Mouse (Mus musculus): ENCODE measurements around the gene Prr29. TPM values are rescaled to one million over a fixed set of nuclear protein-coding genes. Genes with fewer than 3 reads are reported as not detected.

Gene Prr29
- polyA plus RNA-seq (2015; fragmentation: Nextera tagmentation; extraction: Ambion mirVana), result not detected in 2 replicates

GRCm38 (mm10) chr11:106365366-106365765, at the start of gene Prr29:
Gene Prr29, plus strand, starts transcription at chr11:106365472.
- peaks cover 10% of the 10 kb centered on the region for H3K4me1 ChIP-seq (replicated peaks)
- WGBS, result 49% methylated on average over 10 of the region's 10 CpGs
- no peak within 1 kb of the TSS for H3K27ac ChIP-seq (replicated peaks)
- peak within 1 kb of the TSS; percentile 18; the same call in 1 of the 2 replicates for H3K9ac ChIP-seq
- no peaks in the 10 kb centered on the region for H3K27me3 ChIP-seq
- peak within 1 kb of the TSS; percentile 5; the same call in 1 of the 2 replicates for H3K4me2 ChIP-seq
- no peaks in the 10 kb centered on the region for H3K36me3 ChIP-seq
- no peak within 1 kb of the TSS for H3K4me3 ChIP-seq
- H3K9me3 ChIP-seq, result no peaks in the 10 kb centered on the region
- ATAC-seq (ENCODE audit: low read depth), result no peak

GRCm38 (mm10) chr11:106316416-106316815, 48.9 kb upstream of the Prr29 start:
- no peak overlapping the region for H3K9ac ChIP-seq
- no peaks in the 10 kb centered on the region for H3K9me3 ChIP-seq
- H3K27ac ChIP-seq (replicated peaks), result no peak overlapping the region
- H3K4me2 ChIP-seq, result no peak overlapping the region
- H3K4me3 ChIP-seq, result no peak overlapping the region
- no peaks in the 10 kb centered on the region for H3K36me3 ChIP-seq
- no peak for ATAC-seq (ENCODE audit: low read depth)
- H3K4me1 ChIP-seq (replicated peaks), result no peaks in the 10 kb centered on the region
- no peaks in the 10 kb centered on the region for H3K27me3 ChIP-seq
- 89% methylated on average over 1 of the region's 1 CpGs for WGBS

DNA sequence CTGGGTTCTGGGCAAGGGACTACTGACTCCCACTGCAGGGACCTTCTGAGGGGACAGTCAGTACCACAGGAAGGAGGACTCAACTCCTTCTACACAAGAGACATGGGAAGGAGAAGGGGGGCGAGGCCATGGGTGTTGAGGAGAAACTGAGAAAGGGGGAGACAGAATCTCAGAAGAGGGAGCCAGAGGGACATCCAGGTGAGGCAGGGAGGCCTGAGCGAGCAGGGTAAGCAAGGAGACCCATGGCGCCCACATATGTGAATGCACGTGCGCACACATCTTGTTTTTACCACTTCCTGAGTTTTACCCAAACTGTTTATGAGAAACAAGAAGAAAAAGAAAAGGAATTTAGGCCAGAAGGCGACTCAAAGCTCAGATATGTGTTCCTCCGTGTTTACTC, 47.5 kb upstream of the Prr29 start:
- no peaks in the 10 kb centered on the region for H3K4me1 ChIP-seq (replicated peaks)
- no peaks in the 10 kb centered on the region for H3K27me3 ChIP-seq
- H3K27ac ChIP-seq (replicated peaks), result no peak overlapping the region
- WGBS, result 84% methylated on average over 7 of the region's 7 CpGs
- H3K9ac ChIP-seq, result no peak overlapping the region
- H3K4me3 ChIP-seq, result no peak overlapping the region
- no peaks in the 10 kb centered on the region for H3K36me3 ChIP-seq
- ATAC-seq (ENCODE audit: low read depth), result no peak
- H3K4me2 ChIP-seq, result no peak overlapping the region
- H3K9me3 ChIP-seq, result no peaks in the 10 kb centered on the region

- 77% methylated on average over 21 of the region's 21 CpGs for WGBS
- Histone ChIP-seq H3K4me1 (replicated peaks) (no peaks in the 10 kb centered on the region), H3K27ac (replicated peaks) (no peak overlapping the region), H3K27me3 (no peaks in the 10 kb centered on the region), H3K4me3 (no peak overlapping the region), H3K4me2 (no peak overlapping the region), H3K36me3 (no peaks in the 10 kb centered on the region), H3K9ac (no peak overlapping the region), H3K9me3 (no peaks in the 10 kb centered on the region)
- no peak for ATAC-seq (ENCODE audit: low read depth)
These were observed 46.6 kb upstream of the Prr29 start for GRCm38 (mm10) chr11:106318406-106319366.

DNA sequence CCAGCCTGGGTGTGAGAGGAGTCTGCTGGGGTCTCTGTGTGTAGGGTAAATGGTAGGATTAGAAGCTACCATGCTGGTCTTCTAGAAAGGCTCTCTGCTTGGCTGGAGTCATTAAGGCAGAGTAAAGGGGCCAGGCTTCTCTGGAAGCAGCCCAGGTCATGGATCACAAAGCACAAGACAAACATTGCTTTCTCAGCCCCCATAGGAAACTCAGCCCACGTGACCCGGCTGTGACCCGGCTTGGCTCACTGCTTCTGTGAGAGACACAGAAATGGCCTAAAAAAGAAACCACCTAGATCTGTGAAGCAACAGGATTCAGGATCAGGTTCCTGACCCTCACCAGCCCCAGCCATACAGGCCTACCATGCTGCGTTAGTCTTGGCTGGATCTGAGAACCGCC, 40.4 kb upstream of the Prr29 start:
- 75% methylated on average over 5 of the region's 5 CpGs for WGBS
- no peak overlapping the region for H3K4me2 ChIP-seq
- no peaks in the 10 kb centered on the region for H3K27me3 ChIP-seq
- no peaks in the 10 kb centered on the region for H3K9me3 ChIP-seq
- no peak overlapping the region for H3K27ac ChIP-seq (replicated peaks)
- ATAC-seq (ENCODE audit: low read depth), result no peak
- H3K9ac ChIP-seq, result no peak overlapping the region
- H3K36me3 ChIP-seq, result no peaks in the 10 kb centered on the region
- no peaks in the 10 kb centered on the region for H3K4me1 ChIP-seq (replicated peaks)
- H3K4me3 ChIP-seq, result no peak overlapping the region

GRCm38 (mm10) chr11:106325566-106326206, 39.6 kb upstream of the Prr29 start:
- Histone ChIP-seq H3K9ac (no peak overlapping the region), H3K4me2 (no peak overlapping the region)
- WGBS, result 73% methylated on average over 8 of the region's 8 CpGs

DNA sequence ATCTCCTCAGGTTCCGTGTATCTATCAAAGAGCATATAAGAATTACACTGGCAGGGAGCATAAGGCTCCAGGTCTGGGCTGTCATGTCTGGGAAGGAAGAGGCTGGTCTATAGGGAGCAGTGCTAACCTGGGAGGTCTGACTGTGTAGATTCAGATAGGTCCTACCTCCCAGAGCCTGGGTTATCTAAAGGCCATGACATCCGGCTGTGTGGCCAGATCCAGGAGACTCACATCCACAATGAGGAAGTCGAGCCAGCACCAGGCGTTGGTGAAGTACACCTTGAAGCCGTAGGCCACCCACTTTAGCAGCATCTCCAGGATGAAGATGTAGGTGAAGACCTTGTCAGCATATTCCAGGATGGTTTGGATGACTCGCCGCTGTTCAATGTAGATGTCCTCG, 38.8 kb upstream of the Prr29 start:
- H3K27me3 ChIP-seq, result no peaks in the 10 kb centered on the region
- no peak overlapping the region for H3K9ac ChIP-seq
- no peak overlapping the region for H3K4me3 ChIP-seq
- H3K9me3 ChIP-seq, result no peaks in the 10 kb centered on the region
- no peaks in the 10 kb centered on the region for H3K4me1 ChIP-seq (replicated peaks)
- H3K27ac ChIP-seq (replicated peaks), result no peak overlapping the region
- H3K4me2 ChIP-seq, result no peak overlapping the region
- ATAC-seq (ENCODE audit: low read depth), result no peak
- H3K36me3 ChIP-seq, result no peaks in the 10 kb centered on the region
- 87% methylated on average over 8 of the region's 8 CpGs for WGBS

More at GRCm38 (mm10) chr11:106325566-106326206, 39.6 kb upstream of the Prr29 start:
- H3K4me1 ChIP-seq (replicated peaks), result no peaks in the 10 kb centered on the region
- ATAC-seq (ENCODE audit: low read depth), result no peak
- no peaks in the 10 kb centered on the region for H3K27me3 ChIP-seq
- H3K4me3 ChIP-seq, result no peak overlapping the region
- no peaks in the 10 kb centered on the region for H3K36me3 ChIP-seq
- no peaks in the 10 kb centered on the region for H3K9me3 ChIP-seq
- no peak overlapping the region for H3K27ac ChIP-seq (replicated peaks)

- Histone ChIP-seq H3K4me2 (no peak overlapping the region), H3K27me3 (no peaks in the 10 kb centered on the region), H3K4me3 (no peak overlapping the region), H3K9me3 (no peaks in the 10 kb centered on the region), H3K4me1 (replicated peaks) (peaks cover 6% of the 10 kb centered on the region; the same call in 1 of the 2 replicates), H3K36me3 (no peaks in the 10 kb centered on the region), H3K27ac (replicated peaks) (no peak overlapping the region), H3K9ac (no peak overlapping the region)
- whole genome bisulfite sequencing, result 74% methylated on average over 5 of the region's 5 CpGs
- ATAC-seq (ENCODE audit: low read depth), result no peak
These were observed 36.8 kb upstream of the Prr29 start for GRCm38 (mm10) chr11:106328521-106328920.

GRCm38 (mm10) chr11:106329128-106329527, 36.1 kb upstream of the Prr29 start:
- 83% methylated on average over 6 of the region's 6 CpGs for WGBS
- Histone ChIP-seq H3K27ac (replicated peaks) (no peak overlapping the region), H3K9ac (no peak overlapping the region), H3K4me2 (no peak overlapping the region), H3K4me3 (no peak overlapping the region), H3K36me3 (no peaks in the 10 kb centered on the region), H3K27me3 (no peaks in the 10 kb centered on the region), H3K9me3 (no peaks in the 10 kb centered on the region), H3K4me1 (replicated peaks) (peaks cover 6% of the 10 kb centered on the region; the same call in 1 of the 2 replicates)
- ATAC-seq (ENCODE audit: low read depth), result no peak

- no peaks in the 10 kb centered on the region for H3K9me3 ChIP-seq
- H3K4me2 ChIP-seq, result no peak overlapping the region
- peaks cover 6% of the 10 kb centered on the region; the same call in 1 of the 2 replicates for H3K4me1 ChIP-seq (replicated peaks)
- no peak for ATAC-seq (ENCODE audit: low read depth)
- H3K27ac ChIP-seq (replicated peaks), result no peak overlapping the region
- no peak overlapping the region for H3K4me3 ChIP-seq
- no peak overlapping the region for H3K9ac ChIP-seq
- no peaks in the 10 kb centered on the region for H3K36me3 ChIP-seq
- no peaks in the 10 kb centered on the region for H3K27me3 ChIP-seq
- 72% methylated on average over 7 of the region's 7 CpGs for WGBS
These were observed 35.6 kb upstream of the Prr29 start for GRCm38 (mm10) chr11:106329682-106330081.

- no peak overlapping the region for H3K4me3 ChIP-seq
- no peak overlapping the region for H3K27ac ChIP-seq (replicated peaks)
- peaks cover 6% of the 10 kb centered on the region; the same call in 1 of the 2 replicates for H3K4me1 ChIP-seq (replicated peaks)
- H3K4me2 ChIP-seq, result no peak overlapping the region
- H3K9ac ChIP-seq, result no peak overlapping the region
- H3K9me3 ChIP-seq, result no peaks in the 10 kb centered on the region
- H3K27me3 ChIP-seq, result no peaks in the 10 kb centered on the region
- ATAC-seq (ENCODE audit: low read depth), result peak; percentile 32; the same call in 1 of the 2 replicates
- no peaks in the 10 kb centered on the region for H3K36me3 ChIP-seq
- WGBS, result 56% methylated on average over 4 of the region's 4 CpGs
These were observed 32.8 kb upstream of the Prr29 start for GRCm38 (mm10) chr11:106332458-106332857.

- 18% methylated on average over 2 of the region's 2 CpGs for WGBS
- ATAC-seq (ENCODE audit: low read depth), result no peak
- H3K36me3 ChIP-seq, result no peaks in the 10 kb centered on the region
These were observed 31.2 kb upstream of the Prr29 start for GRCm38 (mm10) chr11:106334066-106334465.

More at GRCm38 (mm10) chr11:106334066-106334465, 31.2 kb upstream of the Prr29 start:
- no peak overlapping the region for H3K4me3 ChIP-seq
- H3K27ac ChIP-seq (replicated peaks), result no peak overlapping the region
- H3K9ac ChIP-seq, result no peak overlapping the region
- no peaks in the 10 kb centered on the region for H3K27me3 ChIP-seq
- H3K4me1 ChIP-seq (replicated peaks), result peaks cover 9% of the 10 kb centered on the region; the same call in 1 of the 2 replicates
- no peaks in the 10 kb centered on the region for H3K9me3 ChIP-seq
- no peak overlapping the region for H3K4me2 ChIP-seq
